Mouse (Mus musculus) spleen, adult 2 months (tissue): ENCODE data around the gene Olfr1183.

Source experiments
- CTCF ChIP-seq: fragments of 200-500 bp; IDR thresholded peaks from 2 replicates; pipeline ENCODE4 v1.5.1; 2011; ENCODE audit warnings: mild to moderate bottlenecking, inconsistent platforms; ENCODE audit not compliant: insufficient read depth, insufficient read length, insufficient replicate concordance; ENCODE audit errors: extremely low read depth
- POLR2A ChIP-seq: fragments of 200-500 bp; IDR thresholded peaks from 2 replicates; pipeline ENCODE4 v1.6.1; 2011; ENCODE audit warnings: low read depth, low read length, inconsistent platforms

- TF ChIP-seq POLR2A (no peak), CTCF (no peak)
Measured at GRCm38 (mm10) chr2:88426071-88426470, 28.6 kb upstream of the Olfr1183 start, which contains the start of gene Olfr1181.
